Mouse (Mus musculus) midbrain, postnatal 0 days (tissue): Measurements from ENCODE around the gene Sparc. TPM values are rescaled to one million over a fixed set of nuclear protein-coding genes. Genes with fewer than 3 reads are reported as not detected.

Source experiments
- ATAC-seq: fragments of 200-750 bp; cut with Nextera tagmentation; 2 replicates; pipeline ENCODE4 v1.8.0; 2017; ENCODE audit warnings: moderate number of reproducible peaks, mild to moderate bottlenecking, moderate TSS enrichment, moderate library complexity; ENCODE audit not compliant: low FRiP score
- DNase-seq: peaks from one replicate; pipeline ENCODE4 v3.0.0-alpha.2; 2015; ENCODE audit warnings: low spot score
- H3K27ac ChIP-seq: fragments of 300-500 bp; sonication (generic); 2 replicates; pipeline ENCODE4 v1.5.1; 2014; ENCODE audit warnings: low read depth, mild to moderate bottlenecking, low read length, mixed read lengths
- H3K27me3 ChIP-seq: fragments of 300-500 bp; sonication (generic); 2 replicates; pipeline ENCODE4 v1.6.1; 2014; ENCODE audit warnings: low read length, control low read depth, mixed read lengths; ENCODE audit not compliant: insufficient read depth
- H3K36me3 ChIP-seq: fragments of 300-500 bp; sonication (generic); 2 replicates; pipeline ENCODE4 v1.6.1; 2014; ENCODE audit warnings: low read length, control low read depth, mixed read lengths; ENCODE audit not compliant: insufficient read depth
- H3K4me1 ChIP-seq: fragments of 300-500 bp; sonication (generic); 2 replicates; pipeline ENCODE4 v1.6.1; 2014; ENCODE audit warnings: mild to moderate bottlenecking, control low read depth, antibody characterized with exemption, low read length, mixed read lengths; ENCODE audit not compliant: insufficient read depth
- H3K4me2 ChIP-seq: fragments of 300-500 bp; sonication (generic); 2 replicates; pipeline ENCODE4 v1.6.1; 2014; ENCODE audit warnings: low read depth, mild to moderate bottlenecking, low read length, mixed read lengths; ENCODE audit not compliant: poor library complexity, severe bottlenecking
- H3K4me3 ChIP-seq: fragments of 300-500 bp; sonication (generic); 2 replicates; pipeline ENCODE4 v1.5.1; 2014; ENCODE audit warnings: low read depth, mild to moderate bottlenecking, low read length, moderate library complexity
- H3K9ac ChIP-seq: fragments of 300-500 bp; sonication (generic); replicated peaks from 2 replicates; pipeline ENCODE4 v1.6.1; 2014; ENCODE audit warnings: mild to moderate bottlenecking, low read length, moderate library complexity, mixed read lengths; ENCODE audit not compliant: poor library complexity, severe bottlenecking
- H3K9me3 ChIP-seq: fragments of 300-500 bp; sonication (generic); 2 replicates; pipeline ENCODE4 v1.6.1; 2016; ENCODE audit warnings: low read length, control low read depth
- CTCF ChIP-seq: IDR thresholded peaks from 2 replicates; pipeline ENCODE4 v1.5.1; 2016; ENCODE audit warnings: antibody characterized with exemption, mild to moderate bottlenecking
- WGBS: fragments of 180-500 bp; shearing (Covaris S2); extraction: QIAGEN DNeasy Blood & Tissue Kit; methylation state at CpG from one replicate; pipeline ENCODE4 v1.1.7; 2014; 5-methylcytosine and 5-hydroxymethylcytosine counted together
- polyA plus RNA-seq: library from polyadenylated mRNA; unstranded; fragments of >200 nt; fragmentation: Nextera tagmentation; extraction: Ambion mirVana; gene quantifications from 2 replicates; pipeline ENCODE4 v1.2.1, GENCODE M21; 2015
- total RNA-seq: library from RNA; depleted of rRNA; stranded (reverse); fragments of >200 nt; gene quantifications from 2 replicates; pipeline ENCODE4 v1.2.3, GENCODE M21; 2014

The Sparc gene
- total and polyA plus RNA-seq, 2 experiments from 2014 or later, result 313 to 570 TPM

- peak overlapping the region; percentile 41 for H3K4me3 ChIP-seq
- 2% methylated on average over 17 of the region's 17 CpGs for WGBS
- no peak for TF ChIP-seq CTCF
- H3K4me2 ChIP-seq, result peak overlapping the region; percentile 78
- peak overlapping the region; percentile 57 for H3K9ac ChIP-seq
- H3K27me3 ChIP-seq, result no peaks in the 10 kb centered on the region
- ATAC-seq, result no peak
- no peak for DNase-seq
- peak overlapping the region; percentile 86 for H3K27ac ChIP-seq
- no peaks in the 10 kb centered on the region for H3K36me3 ChIP-seq
- H3K4me1 ChIP-seq, result peaks cover 10% of the 10 kb centered on the region; the same call in 1 of the 2 replicates
- no peaks in the 10 kb centered on the region for H3K9me3 ChIP-seq
Measured at GRCm38 (mm10) chr11:55468611-55469047, 45.6 kb upstream of the Sparc start.

GRCm38 (mm10) chr11:55468012-55468411, 45.0 kb upstream of the Sparc start:
- DNase-seq (no peak), ATAC-seq (no peak)
- peaks cover 10% of the 10 kb centered on the region; the same call in 1 of the 2 replicates for H3K4me1 ChIP-seq
- WGBS, result 64% methylated on average over 10 of the region's 10 CpGs
- H3K4me3 ChIP-seq, result peak overlapping the region; percentile 41; the same call in 1 of the 2 replicates
- H3K36me3 ChIP-seq, result no peaks in the 10 kb centered on the region
- H3K9ac ChIP-seq, result no peak overlapping the region
- H3K27me3 ChIP-seq, result no peaks in the 10 kb centered on the region
- H3K9me3 ChIP-seq, result no peaks in the 10 kb centered on the region
- peak overlapping the region; percentile 78; the same call in 1 of the 2 replicates for H3K4me2 ChIP-seq
- H3K27ac ChIP-seq, result peak overlapping the region; percentile 86; the same call in 1 of the 2 replicates
- no peak for TF ChIP-seq CTCF

- ATAC-seq (no peak), DNase-seq (no peak)
- no peak for TF ChIP-seq CTCF
- Histone ChIP-seq H3K4me2 (no peak overlapping the region), H3K9ac (no peak overlapping the region), H3K4me3 (no peak overlapping the region), H3K36me3 (no peaks in the 10 kb centered on the region), H3K4me1 (0 out of 2 replicates have a peak, but pooled peaks cover 3% of the 10 kb centered on the region), H3K9me3 (no peaks in the 10 kb centered on the region), H3K27me3 (no peaks in the 10 kb centered on the region), H3K27ac (no peak overlapping the region)
- 82% methylated on average over 3 of the region's 3 CpGs for WGBS
Measured at GRCm38 (mm10) chr11:55465177-55465576, 42.2 kb upstream of the Sparc start.

GRCm38 (mm10) chr11:55464707-55465106, 41.7 kb upstream of the Sparc start:
- H3K9ac ChIP-seq, result no peak overlapping the region
- no peak overlapping the region for H3K4me3 ChIP-seq
- H3K9me3 ChIP-seq, result no peaks in the 10 kb centered on the region
- 0 out of 2 replicates have a peak, but pooled peaks cover 3% of the 10 kb centered on the region for H3K4me1 ChIP-seq
- 84% methylated on average over 10 of the region's 10 CpGs for WGBS
- DNase-seq (no peak), ATAC-seq (no peak)
- H3K4me2 ChIP-seq, result no peak overlapping the region
- no peaks in the 10 kb centered on the region for H3K36me3 ChIP-seq
- no peak for TF ChIP-seq CTCF
- H3K27me3 ChIP-seq, result no peaks in the 10 kb centered on the region
- no peak overlapping the region for H3K27ac ChIP-seq

GRCm38 (mm10) chr11:55462149-55462548, 39.2 kb upstream of the Sparc start:
- no peak for TF ChIP-seq CTCF
- no peak overlapping the region for H3K9ac ChIP-seq
- no peaks in the 10 kb centered on the region for H3K27me3 ChIP-seq
- H3K9me3 ChIP-seq, result no peaks in the 10 kb centered on the region
- H3K4me1 ChIP-seq, result no peaks in the 10 kb centered on the region
- H3K27ac ChIP-seq, result no peak overlapping the region
- H3K36me3 ChIP-seq, result no peaks in the 10 kb centered on the region
- 98% methylated on average over 9 of the region's 9 CpGs for WGBS
- no peak overlapping the region for H3K4me2 ChIP-seq
- H3K4me3 ChIP-seq, result no peak overlapping the region
- ATAC-seq (no peak), DNase-seq (no peak)

- Histone ChIP-seq H3K9ac (peak within 1 kb of the TSS; percentile 67), H3K36me3 (no peaks in the 10 kb centered on the region), H3K27ac (peak within 1 kb of the TSS; percentile 68), H3K4me3 (peak within 1 kb of the TSS; percentile 59), H3K4me1 (no peaks in the 10 kb centered on the region), H3K9me3 (no peaks in the 10 kb centered on the region), H3K4me2 (peak within 1 kb of the TSS; percentile 98), H3K27me3 (no peaks in the 10 kb centered on the region)
- under 1% methylated on average over 36 of the region's 36 CpGs for WGBS
- ATAC-seq (peak; percentile 97), DNase-seq (peak; percentile 97)
- TF ChIP-seq CTCF, result no peak
Measured at GRCm38 (mm10) chr11:55461019-55461645, 38.1 kb upstream of the Sparc start, which contains the start of gene Atox1. Atox1 (minus strand) TSS chr11:55461239.
